Mouse (Mus musculus) regulatory T cell (primary cell): ENCODE measurements around the gene Ccdc124.

Experiments used
- in situ Hi-C: fragments of 300-600 bp; cut with MboI, MseI; formaldehyde crosslinking; loops from one replicate; pipeline ENCODE4 v1.15.1; 2025; ENCODE audit warnings: high pct_unique_total_duplicates

Ccdc124 gene

DNA sequence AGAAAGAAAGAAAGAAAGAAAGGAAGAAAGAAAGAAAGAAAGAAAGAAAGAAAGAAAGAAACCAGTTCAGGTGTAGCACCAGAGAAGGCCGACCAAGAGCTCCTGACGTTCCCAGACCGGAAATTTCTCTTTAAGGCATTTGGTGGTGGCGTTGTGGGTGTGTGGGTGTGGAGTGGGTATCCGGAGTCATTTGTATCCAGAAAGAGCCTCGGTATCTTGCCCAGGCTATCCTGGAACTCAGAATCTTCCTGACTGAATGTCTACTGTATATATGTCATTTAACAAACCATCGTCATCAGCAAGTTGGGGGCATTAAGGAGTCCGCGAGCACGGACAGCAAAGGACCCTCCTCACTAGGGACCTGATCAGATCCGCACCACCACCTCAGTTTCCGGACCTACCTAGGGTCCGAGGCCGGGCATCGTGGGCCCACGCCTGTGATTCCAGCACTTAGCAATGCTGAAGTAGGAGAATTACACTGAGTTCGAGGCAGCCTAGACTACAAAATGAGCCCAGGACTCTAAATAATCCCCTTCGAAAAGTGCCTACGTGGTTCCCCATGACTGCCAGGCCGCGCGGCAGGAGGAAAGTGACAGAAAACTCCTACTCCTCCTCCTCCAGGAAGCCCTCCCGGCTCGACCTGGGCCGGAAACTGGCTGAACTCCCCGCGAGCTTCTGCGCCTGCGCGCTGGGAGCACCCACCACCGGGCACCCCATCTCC, 932 bp downstream of the Ccdc124 start:
- in situ Hi-C loops = no loop called here

DNA sequence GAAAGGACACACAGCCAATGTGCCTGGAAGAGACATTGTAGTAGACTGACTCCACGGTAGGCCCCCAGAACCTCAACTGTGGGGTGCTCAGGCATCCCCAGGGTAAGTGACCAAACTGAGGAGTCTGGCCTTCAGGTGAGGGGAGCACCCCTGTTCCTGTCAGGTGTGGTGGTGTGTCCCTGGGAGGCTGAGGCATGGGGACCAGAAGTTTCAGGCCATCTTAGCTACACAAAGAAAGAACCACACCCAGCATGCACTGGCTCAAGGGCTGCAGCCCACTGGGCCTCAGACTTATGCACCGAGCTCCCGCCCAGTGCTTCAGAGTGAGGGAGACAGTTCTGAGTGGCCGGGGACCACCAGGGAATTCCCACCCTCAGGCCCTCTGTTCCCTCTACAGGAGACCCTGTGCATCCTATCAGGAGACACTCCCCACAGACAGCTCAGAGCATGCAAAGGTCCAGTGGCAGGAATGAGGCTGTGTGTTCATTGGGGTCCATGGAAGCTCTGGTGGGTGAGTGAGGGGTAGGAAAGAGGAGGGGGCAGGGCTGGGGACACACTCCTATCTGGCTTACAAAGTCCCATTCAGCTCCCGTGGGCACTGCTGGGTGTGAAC, 2.4 kb downstream of the Ccdc124 start:
- in situ Hi-C loops = no loop called here

DNA sequence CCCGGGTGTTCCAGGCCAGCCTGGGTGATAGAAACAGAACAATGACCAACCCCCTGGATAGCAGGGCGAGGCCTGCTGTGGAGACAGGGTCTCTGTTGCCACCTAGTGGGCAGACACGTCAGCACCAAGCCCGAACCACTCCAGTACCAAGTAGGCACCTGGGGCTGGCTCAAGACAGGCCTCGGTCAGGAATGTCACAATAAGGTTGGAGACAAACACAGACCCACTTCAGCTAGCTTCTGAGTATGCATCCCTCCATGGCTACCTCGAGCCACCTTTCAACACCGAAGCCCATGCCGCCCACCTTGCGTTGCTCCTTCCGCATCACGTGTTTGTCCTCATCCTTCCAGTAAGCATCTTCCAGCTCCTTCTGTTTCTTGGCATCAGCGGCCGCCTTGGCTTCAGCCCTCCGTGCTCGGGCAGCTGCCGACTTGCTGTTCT, 4.1 kb downstream of the Ccdc124 start:
- in situ Hi-C loops = no loop called here

DNA sequence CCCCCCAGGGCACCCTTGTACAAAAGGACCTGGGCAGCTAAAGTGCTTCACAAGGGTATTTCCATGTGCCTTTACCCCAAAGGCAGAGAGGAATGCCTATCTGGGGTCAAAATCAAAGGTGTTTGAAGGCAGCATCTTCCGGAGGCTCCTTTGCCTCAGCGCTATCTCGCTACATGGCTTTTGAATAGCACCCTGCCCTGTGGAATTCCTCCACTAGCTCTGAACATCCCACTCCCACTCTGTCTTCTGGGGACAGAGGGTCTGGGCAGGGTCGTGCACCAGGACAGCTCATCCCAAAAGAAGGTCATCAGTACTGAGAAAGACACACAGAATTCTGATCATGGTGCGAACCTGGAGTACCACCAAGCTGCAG, 4.5 kb downstream of the Ccdc124 start:
- in situ Hi-C loops = no loop called here

DNA sequence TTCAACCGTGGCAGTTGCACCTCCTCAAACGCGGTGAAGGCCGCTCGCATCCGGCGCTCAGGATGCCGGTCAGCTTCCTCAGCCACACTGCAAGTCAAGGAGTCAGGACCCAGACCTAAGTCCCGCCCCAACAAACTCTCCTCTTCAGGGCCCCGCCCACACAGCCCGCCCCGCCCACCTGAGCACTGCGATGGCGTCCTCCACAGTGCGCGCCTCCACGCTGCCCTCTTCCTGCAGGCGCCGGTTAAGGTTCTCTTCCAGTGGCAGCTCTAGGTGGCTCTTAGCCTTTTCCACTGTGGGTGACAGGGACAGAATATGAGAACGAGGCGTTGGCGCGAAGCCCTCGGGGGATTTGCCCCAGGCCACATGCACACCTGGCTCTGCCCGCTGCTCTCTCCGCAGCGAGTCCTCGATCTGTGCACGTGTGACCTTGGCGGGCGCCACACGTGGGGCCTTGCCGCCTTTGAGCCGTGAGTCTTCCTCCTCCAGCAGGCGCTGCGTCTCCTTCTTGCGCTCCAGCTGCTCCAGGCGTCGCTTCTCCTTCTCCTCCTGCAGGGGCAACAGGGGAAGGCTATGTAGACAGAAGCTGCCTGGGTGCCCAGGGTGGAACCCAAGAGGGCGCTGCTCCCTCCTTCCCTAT, 5.1 kb downstream of the Ccdc124 start:
- in situ Hi-C loops = no loop called here

DNA sequence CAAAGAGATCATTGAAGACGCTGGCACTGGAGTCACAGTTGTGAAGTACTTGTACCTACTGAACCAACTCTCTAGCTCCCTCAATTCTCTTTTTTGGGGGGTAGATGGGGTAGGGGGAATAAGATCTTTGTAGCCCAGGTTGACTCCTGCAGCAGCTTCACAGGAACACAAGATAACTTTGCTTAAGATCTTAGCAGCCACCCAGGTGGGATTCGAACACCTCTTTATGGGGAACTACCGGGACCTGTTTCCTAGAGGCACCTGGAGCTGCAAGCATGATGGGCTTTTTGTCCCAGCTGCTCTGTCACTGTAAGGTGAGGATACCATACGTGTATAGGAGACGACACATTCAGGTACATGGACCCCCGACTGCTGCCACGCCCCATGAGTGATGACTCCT, 7.2 kb downstream of the Ccdc124 start:
- in situ Hi-C loops = no loop called here

DNA sequence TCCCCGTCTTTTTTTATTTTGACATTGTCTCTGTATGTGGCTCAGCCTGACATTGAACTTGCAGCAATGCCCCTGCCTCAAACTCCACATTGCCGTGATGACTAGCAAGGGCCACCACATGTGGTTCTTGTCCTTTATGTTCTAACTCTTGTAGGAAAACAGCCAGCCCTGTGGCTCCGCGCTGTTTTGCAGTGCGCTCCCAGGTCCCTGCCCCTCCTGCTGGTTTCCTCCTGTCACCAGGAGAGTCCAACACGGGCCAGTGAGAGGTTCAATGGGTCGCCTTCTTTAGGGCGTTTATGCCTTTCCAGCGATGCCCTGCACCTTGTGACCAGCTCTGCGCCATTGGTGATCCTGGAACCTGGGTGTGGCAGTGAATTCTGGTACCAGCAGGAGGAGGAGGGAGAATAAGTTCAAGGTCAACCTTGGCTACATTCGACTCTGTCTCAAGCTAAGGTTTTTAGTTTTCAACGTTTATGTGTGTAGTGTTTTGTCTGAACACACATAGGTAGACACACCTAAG, 7.7 kb downstream of the Ccdc124 start:
- in situ Hi-C loops = no loop called here

DNA sequence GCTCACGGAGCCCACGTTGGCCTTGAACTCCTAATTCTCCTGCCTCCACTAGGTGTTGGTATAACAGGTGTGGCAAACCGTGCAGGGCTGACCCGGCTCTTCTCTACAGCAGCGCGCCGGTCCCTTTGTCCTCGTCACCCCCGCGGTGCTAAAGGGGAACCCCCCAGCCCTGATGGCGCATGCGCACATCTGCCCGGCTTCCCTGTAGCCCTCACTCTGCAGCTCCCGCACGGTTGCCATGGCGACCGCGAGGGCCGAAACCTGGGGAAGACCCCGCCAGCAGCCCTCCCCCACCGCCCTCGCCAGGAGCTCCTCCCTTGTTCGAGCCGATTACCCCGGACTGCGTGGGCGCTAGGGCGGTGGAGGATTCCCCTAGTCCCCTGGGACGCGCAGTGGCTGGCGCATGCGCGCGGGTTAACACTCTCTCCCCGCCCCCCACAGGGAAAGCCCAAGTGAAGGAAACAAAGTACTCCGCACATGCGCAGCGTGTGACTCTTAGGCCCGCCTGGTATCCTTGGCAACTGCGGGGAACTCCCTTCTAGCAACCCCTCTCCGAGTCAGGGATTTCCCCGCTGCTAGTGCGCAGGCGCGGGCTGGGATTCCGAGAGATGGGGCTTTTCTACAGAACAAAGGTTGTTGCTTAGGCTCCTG, 8.3 kb downstream of the Ccdc124 start:
- in situ Hi-C loops = no loop called here

DNA sequence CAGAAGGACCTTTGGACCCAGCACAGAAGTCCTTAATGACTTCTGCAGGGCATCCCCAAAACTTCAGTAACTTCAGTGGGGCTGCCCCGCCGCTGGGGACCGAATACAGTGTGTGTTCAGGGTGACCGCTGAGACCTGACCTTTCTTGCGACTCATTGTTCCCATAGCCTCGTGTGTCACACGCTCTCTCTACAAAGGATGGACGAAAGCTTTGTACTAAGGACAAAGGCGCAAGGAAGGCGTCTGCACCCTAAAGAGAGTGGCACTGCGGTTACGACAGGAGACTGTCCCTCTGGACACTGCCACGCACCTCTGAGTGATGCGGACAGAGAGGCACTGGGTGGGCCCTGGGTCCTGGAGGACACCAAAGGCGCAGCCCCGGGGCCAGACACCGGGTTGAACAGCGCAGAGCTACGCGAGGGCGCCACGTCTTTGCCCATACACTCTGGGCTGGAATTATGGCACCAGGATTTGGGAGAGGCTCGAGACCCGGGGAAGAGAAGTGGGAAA, 9.0 kb downstream of the Ccdc124 start:
- in situ Hi-C loops = no loop called here

DNA sequence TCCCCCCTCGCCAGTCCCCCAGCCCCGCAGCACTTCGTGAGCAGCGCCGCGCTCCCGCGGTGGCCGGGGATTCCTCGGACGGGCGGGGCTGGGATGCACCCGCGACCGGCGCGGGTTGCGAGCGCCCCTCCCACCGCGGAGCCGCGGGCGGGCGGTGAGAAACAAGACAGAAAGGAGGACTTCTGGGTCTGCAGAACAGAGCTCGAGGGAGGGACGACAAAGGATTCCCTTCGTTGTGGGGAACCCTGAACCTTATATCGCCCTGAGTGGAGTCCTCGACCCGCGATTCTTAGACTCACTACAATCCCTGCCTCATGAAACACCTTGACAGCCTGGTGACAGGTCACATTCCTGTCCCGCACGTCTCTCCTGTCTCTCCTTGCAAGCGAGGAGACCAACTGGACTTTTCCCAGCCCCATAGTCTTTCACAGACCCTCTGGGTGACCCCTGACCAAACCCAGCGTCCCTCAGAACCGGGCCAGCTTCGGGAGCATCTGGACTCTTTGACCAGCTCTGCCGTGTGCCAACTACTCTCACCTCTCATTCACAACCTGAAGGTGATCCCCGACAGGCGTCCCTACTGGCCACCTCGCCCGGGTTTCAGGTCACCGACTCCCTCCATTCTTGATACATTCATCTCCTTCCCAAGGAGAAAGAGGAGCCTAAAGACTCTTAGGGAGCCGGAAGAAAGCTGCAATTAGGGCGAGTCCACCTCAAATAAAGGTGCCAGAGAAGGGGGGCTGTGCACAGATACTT, 9.6 kb downstream of the Ccdc124 start:
- in situ Hi-C loops = no loop called here

DNA sequence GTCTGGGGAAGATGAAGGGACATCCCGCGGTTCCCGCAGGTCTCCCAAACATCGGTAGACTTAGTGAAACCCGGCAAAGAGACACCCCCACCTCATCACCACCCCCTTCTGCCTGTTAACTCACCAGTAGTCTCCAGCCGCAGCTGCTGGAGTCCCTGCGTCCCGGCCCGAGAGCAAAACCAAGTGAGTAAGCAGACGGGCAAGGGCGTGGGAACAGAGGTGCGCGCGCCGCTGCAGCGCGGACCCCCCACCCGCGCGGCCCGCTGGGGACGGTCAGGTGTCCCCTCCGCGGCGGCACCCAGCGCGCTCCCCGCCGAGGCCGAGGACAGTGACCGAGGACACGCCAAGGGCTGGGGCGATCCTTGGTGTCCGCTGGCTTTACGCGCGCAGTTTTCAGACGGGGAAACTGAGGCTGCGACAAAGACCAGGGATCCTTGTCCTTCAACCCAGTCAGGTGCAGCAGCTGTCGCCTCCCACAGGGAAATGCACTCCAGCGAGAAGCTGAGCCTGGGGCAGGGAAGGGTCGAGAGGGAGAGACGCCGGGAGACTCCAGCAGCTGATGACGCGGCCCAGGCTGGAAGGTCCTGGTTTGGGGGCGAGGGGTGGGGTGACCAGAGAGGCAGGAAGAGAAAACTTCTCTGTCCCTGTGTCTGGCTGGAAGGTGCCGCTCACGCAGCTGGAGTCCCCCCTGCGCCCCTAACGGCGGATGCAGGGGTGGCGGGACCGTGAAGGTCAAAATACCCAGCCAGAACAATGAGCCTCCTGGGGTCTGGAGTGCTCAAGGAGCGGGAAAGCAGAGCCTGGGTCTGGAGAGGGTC, 10.7 kb downstream of the Ccdc124 start, which contains the start of gene Kcnn1:
TSS of gene Kcnn1 (minus strand) at position 435 of the 818 bp plus-strand sequence.
- in situ Hi-C loops = no loop called here

DNA sequence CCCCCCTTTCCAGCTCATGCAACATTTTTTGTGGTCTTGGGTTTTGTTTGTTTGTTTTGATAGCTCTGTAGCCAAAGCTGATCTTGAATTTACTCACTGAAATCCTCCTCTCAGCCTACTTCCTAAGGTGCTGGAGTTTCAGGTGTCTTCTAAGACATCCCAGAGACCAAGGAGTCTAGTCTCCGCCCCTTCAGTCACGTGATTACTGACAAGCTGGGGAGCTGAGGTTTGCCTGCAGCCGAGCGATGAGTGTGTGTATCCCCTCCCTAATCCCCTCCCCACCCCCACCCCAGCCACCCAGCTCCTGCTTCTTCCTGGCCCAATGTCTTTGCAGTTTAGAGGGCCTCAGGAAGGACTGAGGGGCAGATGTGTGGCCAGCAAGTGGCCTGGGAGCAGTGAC, 16.2 kb downstream of the Ccdc124 start:
- in situ Hi-C loops = no loop called here

DNA sequence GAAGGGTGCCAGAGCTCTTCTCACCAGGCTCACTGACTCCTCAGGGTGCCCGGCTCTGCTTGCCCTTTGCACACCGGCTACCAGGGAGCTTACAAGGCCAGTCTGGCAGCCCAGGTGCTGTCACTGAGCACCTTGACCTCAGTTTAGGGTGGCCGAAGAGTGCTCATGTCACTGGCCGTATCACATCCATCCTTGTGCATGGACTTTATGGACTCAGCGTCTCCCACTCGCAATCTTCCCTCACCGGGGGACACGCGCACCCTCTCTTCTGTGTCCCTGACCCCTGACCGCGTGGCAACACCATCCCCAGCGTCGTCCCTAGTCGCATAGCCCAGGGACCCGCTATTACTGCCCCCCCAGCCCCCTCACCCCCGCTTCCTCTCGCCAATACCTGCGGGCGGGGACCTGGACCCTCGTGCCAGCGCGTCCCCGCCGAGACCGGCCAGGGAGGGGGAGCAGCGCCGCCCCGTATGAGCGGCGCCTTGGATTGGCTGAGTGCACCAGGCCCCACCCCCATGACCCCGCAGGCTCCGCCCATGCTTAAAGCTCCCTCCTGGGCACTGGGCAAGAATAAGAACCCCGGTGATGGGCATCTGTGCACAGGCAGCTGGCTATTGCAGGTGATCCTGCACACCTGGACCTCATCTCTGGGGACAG, 17.1 kb downstream of the Ccdc124 start:
- in situ Hi-C loops = no loop called here

DNA sequence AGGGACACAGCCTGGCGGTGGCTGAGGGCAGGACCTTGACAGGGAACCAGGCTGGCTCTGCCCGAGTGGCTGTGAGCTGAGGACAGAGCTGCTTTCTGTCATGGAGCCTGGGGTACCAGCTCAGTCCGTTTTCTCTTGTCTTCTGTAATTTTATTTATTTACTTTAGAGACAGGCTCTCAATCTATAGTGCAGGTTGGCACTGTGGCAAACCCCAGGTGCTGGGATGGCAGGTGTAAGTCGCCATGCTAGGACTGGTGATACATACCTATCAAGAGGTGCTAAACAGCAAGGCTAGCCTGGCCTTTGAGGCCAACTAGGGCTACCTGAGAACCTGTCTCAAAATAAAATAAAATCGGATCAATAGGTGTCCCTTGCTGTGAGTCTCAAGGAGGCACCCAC, 17.7 kb downstream of the Ccdc124 start:
- in situ Hi-C loops = no loop called here

DNA sequence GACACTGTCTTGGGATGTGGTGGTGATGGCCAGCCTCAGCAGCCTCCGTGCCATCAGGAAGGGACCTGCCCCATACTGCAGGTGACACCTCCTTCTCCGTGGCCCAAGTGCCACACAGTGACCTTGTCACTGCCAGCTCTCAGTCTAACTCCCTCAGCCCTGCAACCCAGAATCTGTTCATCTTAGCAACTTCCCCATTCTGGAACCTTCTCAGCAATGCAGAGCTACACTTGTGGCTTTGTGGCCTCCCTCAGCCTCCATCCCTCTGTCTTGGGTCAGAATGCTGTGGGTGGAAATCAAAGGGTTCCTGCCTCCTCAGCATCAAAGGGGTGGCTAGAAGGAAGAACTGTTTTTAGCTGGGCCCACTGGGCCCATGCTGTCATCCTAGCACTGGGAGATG, 19.9 kb downstream of the Ccdc124 start:
- in situ Hi-C loops = no loop called here

DNA sequence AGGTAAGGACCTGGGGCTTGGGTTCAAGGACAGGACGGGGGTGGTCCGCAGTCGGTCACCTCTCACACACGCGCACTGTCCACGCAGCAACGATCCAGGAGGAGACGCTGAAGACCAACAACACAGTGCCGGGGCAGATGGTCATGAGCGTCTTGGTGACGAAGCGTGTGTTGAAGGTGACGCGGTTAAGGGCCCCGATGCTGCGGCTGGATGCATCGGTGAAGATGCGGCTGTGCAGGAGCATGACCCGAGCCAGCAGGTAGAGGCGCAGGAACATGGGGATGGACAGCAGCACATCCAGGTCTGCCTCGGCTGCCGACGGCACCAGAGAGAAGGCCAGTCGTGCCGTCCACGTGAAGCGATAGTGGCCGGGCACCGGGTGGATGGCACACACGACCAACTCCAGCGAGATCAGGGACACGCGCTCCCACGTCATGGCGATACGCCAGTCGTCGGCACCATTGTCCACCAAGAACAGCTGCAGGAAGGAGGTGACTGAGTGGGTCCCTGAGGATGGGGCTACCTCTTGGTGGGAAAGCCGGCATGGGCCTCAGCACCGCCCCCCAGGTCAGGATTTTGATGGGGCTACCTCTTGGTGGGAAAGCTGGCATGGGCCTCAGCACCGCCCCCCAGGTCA, 21.0 kb downstream of the Ccdc124 start:
- in situ Hi-C loops = no loop called here

DNA sequence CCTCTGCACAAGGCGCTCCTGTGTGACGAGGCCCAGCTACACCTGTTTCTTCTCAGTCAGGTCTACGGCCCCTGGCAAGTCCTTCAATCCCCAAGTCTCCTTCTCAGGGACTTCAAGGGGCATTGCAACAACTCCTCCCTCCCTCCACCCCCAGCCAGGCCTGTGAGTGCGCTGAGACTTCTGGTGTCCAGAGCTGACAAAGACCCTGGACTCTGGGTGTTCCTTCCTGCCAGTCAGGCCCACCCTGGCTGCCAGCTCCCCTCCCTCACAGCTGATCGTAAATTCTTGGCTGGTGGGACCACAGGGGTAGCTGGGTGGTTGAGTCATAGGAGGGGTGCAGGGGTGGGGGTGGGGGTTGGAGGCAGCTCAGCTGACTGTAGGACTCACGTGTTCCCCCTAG, 21.9 kb downstream of the Ccdc124 start:
- in situ Hi-C loops = no loop called here

DNA sequence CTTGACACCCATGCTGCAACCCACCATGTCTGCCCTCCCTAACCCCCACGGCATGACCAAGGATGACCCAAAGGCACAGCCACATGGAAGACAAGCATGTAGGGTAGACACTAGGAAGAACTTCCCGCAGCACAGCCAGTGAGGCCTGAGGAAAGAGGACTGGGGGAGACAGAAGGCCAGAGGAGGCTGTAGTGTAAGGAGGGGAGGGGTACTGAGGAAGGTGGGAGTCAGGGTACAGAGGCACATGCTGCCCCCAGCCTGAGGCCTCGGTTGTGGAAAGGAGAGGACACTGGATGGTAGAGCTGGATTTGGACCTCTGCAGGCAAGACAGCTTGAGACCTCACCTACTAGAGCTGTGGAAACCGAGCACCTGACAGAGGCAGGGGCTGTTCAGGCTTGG, 22.8 kb downstream of the Ccdc124 start:
- in situ Hi-C loops = no loop called here

DNA sequence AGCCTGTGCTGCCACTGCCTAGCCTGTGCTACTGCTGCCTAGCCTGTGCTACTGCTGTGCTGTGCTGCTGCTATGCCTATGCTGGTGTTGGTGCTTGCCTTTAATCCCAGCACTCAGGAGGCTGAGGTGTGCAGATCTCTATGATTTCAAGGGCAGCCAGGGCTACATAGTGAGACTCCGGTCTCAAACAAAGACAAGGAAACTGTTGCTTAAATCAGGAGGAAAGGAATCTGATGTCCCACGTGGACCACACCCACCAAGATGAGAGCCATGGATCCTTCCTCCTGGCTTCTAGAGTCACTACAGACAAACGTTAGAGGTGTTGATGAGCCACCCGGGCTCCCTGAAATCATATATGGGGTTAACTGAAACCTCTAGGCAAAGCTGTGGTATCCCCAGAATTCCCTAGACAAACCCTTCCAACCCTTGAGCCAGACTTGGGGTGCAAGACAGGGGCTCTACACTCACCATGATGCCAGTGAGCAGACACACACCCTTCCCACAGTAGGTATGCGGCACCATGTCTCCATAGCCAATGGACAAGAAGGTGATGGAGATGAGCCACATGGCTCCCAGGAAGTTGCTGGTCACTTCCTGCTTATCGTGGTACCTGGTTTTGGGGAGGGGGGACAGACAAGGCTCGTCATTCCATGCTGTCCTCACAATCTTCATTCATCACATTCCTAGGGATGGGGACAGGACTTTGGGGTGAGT, 23.4 kb downstream of the Ccdc124 start:
- in situ Hi-C loops = no loop called here
